Mouse (Mus musculus): ENCODE measurements around the gene Bbx. TPM values are rescaled to one million over a fixed set of nuclear protein-coding genes. Genes with fewer than 3 reads are reported as not detected.

The Bbx gene
- total and polyA plus RNA-seq, 3 experiments = 6.5 to 36.0 (median 9.2) TPM

DNA sequence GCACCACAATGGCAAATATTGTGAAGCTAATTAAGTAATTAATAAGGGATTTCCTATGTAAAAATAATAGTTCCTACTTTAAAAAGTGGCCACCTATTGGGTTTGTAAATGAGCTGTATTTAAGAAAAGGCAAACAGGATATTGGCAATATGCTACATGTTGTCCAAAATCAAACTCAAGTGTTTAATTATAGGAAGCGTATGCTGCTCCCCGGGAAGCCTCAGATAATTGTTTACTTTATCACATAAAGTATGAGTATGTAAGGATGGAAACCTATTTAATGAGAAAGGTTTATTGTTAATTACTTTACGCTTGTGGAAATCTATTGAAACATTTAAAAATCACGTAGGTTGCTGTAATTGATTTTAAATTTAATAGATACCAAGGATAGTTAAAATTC lies 159.4 kb downstream of the Bbx start:
- DNase-seq (ENCODE audit: low read depth, low spot score) = no peak
- no peak for TF ChIP-seq MEF2A (IDR thresholded peaks at IDR 0.05; ENCODE audit: extremely low read depth, insufficient replicate concordance, low read depth, low read length, poor library complexity, severe bottlenecking)
- no peak for TF ChIP-seq RAD21 (IDR thresholded peaks at IDR 0.05; ENCODE audit: low read depth, low read length)
- TF ChIP-seq MAZ (IDR thresholded peaks at IDR 0.05; ENCODE audit: low read depth, low read length) = no peak
- no peak for TF ChIP-seq TBP (IDR thresholded peaks at IDR 0.05; ENCODE audit: low read depth, low read length)
- TF ChIP-seq CHD2 (IDR thresholded peaks at IDR 0.05; ENCODE audit: low read length) = no peak
- TF ChIP-seq HCFC1 (IDR thresholded peaks at IDR 0.05; ENCODE audit: low read depth, low read length) = no peak
- no peak for TF ChIP-seq ETS1 (IDR thresholded peaks at IDR 0.05; ENCODE audit: low read depth, low read length)
- TF ChIP-seq ZNF384 (IDR thresholded peaks at IDR 0.05; ENCODE audit: low read depth, low read length) = no peak
- no peak for TF ChIP-seq MAX (IDR thresholded peaks at IDR 0.05; ENCODE audit: low read length)
- no peak for TF ChIP-seq POLR2AphosphoS2 (IDR thresholded peaks at IDR 0.05; ENCODE audit: low read length)

DNA sequence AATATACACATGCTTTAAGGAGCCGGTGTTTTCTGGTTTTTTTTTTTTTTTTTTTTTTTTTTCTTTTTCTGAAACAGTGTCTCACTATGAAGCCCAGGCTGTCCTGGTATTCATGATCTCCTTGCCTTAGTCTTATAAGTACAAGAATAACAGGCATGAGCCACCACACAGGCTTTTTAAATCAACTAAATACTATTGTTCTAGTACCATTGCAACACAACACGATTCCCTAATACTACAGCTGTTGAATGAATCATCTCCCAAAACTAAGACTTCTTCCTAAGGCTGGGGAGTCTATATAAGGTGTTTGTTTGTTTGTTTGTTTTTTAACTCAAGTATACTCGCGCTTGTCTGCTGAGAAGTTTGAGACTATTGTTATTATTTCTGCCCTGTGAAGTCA lies 169.5 kb downstream of the Bbx start:
- Histone ChIP-seq H3K4me3 (ENCODE audit: control insufficient read depth in 1 of 2, insufficient read depth in 1 of 2, low read depth in 2 of 2, low read length in 2 of 2) (no peak overlapping the region), H3K36me3 (ENCODE audit: control insufficient read depth in 1 of 2, insufficient read depth in 2 of 2, low read length in 2 of 2) (no peaks in the 10 kb centered on the region; a peak in 1 of 4 replicates), H3K79me2 (ENCODE audit: control insufficient read depth, insufficient read depth, low read length, poor library complexity) (no peaks in the 10 kb centered on the region), H3K27ac (ENCODE audit: control insufficient read depth, low read depth, low read length) (no peak overlapping the region), H3K27me3 (ENCODE audit: control insufficient read depth in 1 of 2, insufficient read depth in 2 of 2, low read length in 2 of 2) (no peaks in the 10 kb centered on the region), H3K9me3 (replicated peaks; ENCODE audit: insufficient read depth, low read length) (no peaks in the 10 kb centered on the region), H3K9ac (ENCODE audit: control insufficient read depth, low read depth, low read length, poor library complexity, severe bottlenecking) (no peak overlapping the region), H3K4me1 (ENCODE audit: control insufficient read depth in 1 of 2, insufficient read depth in 2 of 2, low read length in 2 of 2) (no peaks in the 10 kb centered on the region)
- TF ChIP-seq MAX (IDR thresholded peaks at IDR 0.05; ENCODE audit: low read length) (no peak), TBP (IDR thresholded peaks at IDR 0.05; ENCODE audit: low read depth, low read length) (no peak), MYB (IDR thresholded peaks at IDR 0.05; ENCODE audit: low read depth, low read length) (no peak), POLR2AphosphoS5 (IDR thresholded peaks at IDR 0.05; ENCODE audit: borderline replicate concordance, low read depth, low read length) (no peak), CHD1 (IDR thresholded peaks at IDR 0.05; ENCODE audit: low read depth, low read length) (no peak), BHLHE40 (IDR thresholded peaks at IDR 0.05; ENCODE audit: borderline replicate concordance, low read depth, low read length) (no peak), ELF1 (IDR thresholded peaks at IDR 0.05; ENCODE audit: low read depth, low read length) (no peak), E2F4 (IDR thresholded peaks at IDR 0.05; ENCODE audit: borderline replicate concordance, low read depth, low read length) (no peak), GABPA (IDR thresholded peaks at IDR 0.05; ENCODE audit: low read depth, low read length) (no peak), MAZ (IDR thresholded peaks at IDR 0.05; ENCODE audit: low read depth, low read length) (no peak), KAT2A (conservative IDR thresholded peaks at IDR 0.05; ENCODE audit: low read depth, low read length) (no peak), RAD21 (IDR thresholded peaks at IDR 0.05; ENCODE audit: low read depth, low read length) (no peak), EP300 (IDR thresholded peaks at IDR 0.05; ENCODE audit: low read depth in 1 of 2, low read length in 2 of 2) (no peak), ZNF384 (IDR thresholded peaks at IDR 0.05; ENCODE audit: low read depth, low read length) (no peak), ZKSCAN1 (IDR thresholded peaks at IDR 0.05; ENCODE audit: low read depth, low read length) (no peak), CHD2 (IDR thresholded peaks at IDR 0.05; ENCODE audit: low read length) (no peak), MYC (IDR thresholded peaks at IDR 0.05; ENCODE audit: low read depth, low read length) (no peak), GATA1 (IDR thresholded peaks at IDR 0.05; ENCODE audit: low read depth, low read length) (no peak)
- no peak for DNase-seq (ENCODE audit: low read depth, low spot score)

More for the DNA sequence above, 159.4 kb downstream of the Bbx start:
- Histone ChIP-seq H3K9me3 (replicated peaks; ENCODE audit: insufficient read depth, low read length) (no peaks in the 10 kb centered on the region), H3K27me3 (ENCODE audit: control insufficient read depth in 1 of 2, insufficient read depth in 2 of 2, low read length in 2 of 2) (no peaks in the 10 kb centered on the region), H3K79me2 (ENCODE audit: control insufficient read depth, insufficient read depth, low read length, poor library complexity) (no peaks in the 10 kb centered on the region), H3K4me1 (ENCODE audit: control insufficient read depth in 1 of 2, insufficient read depth in 2 of 2, low read length in 2 of 2) (no peaks in the 10 kb centered on the region), H3K36me3 (ENCODE audit: control insufficient read depth in 1 of 2, insufficient read depth in 2 of 2, low read length in 2 of 2) (no peaks in the 10 kb centered on the region; a peak in 1 of 4 replicates), H3K27ac (ENCODE audit: control insufficient read depth, low read depth, low read length) (no peak overlapping the region), H3K4me3 (ENCODE audit: control insufficient read depth in 1 of 2, insufficient read depth in 1 of 2, low read depth in 2 of 2, low read length in 2 of 2) (no peak overlapping the region), H3K9ac (ENCODE audit: control insufficient read depth, low read depth, low read length, poor library complexity, severe bottlenecking) (no peak overlapping the region)

All from MEL (cell line).